Mouse (Mus musculus) kidney, postnatal 0 days (tissue): ENCODE measurements around the gene Thsd7b. TPM values are rescaled to one million over a fixed set of nuclear protein-coding genes. Genes with fewer than 3 reads are reported as not detected.

Experiments used
- ATAC-seq: fragments of 200-750 bp; cut with Nextera tagmentation; replicated peaks from 2 replicates; pipeline ENCODE4 v1.8.0; 2017; ENCODE audit warnings: low read depth, moderate number of reproducible peaks, moderate TSS enrichment, moderate library complexity; ENCODE audit not compliant: low FRiP score
- DNase-seq: peaks from one replicate; pipeline ENCODE4 v3.0.0-alpha.2; 2016; ENCODE audit warnings: low spot score
- H3K27ac ChIP-seq: fragments of 300-500 bp; sonication (generic); 2 replicates; pipeline ENCODE4 v1.5.1; 2014; ENCODE audit warnings: mild to moderate bottlenecking
- H3K27me3 ChIP-seq: fragments of 300-500 bp; sonication (generic); 2 replicates; pipeline ENCODE4 v1.6.1; 2014; ENCODE audit warnings: low read length, mixed read lengths; ENCODE audit not compliant: insufficient read depth
- H3K36me3 ChIP-seq: fragments of 300-500 bp; sonication (generic); 2 replicates; pipeline ENCODE4 v1.6.1; 2014; ENCODE audit warnings: low read length, mixed read lengths; ENCODE audit not compliant: insufficient read depth
- H3K4me1 ChIP-seq: fragments of 300-500 bp; sonication (generic); replicated peaks from 2 replicates; pipeline ENCODE4 v1.6.1; 2014; ENCODE audit warnings: antibody characterized with exemption, low read length, mixed read lengths; ENCODE audit not compliant: insufficient read depth
- H3K4me2 ChIP-seq: fragments of 300-500 bp; sonication (generic); 2 replicates; pipeline ENCODE4 v1.6.1; 2014; ENCODE audit warnings: mild to moderate bottlenecking, low read length, moderate library complexity, mixed read lengths
- H3K4me3 ChIP-seq: fragments of 300-500 bp; sonication (generic); replicated peaks from 2 replicates; pipeline ENCODE4 v1.5.1; 2014; ENCODE audit warnings: low read depth, low read length
- H3K9ac ChIP-seq: fragments of 300-500 bp; sonication (generic); 2 replicates; pipeline ENCODE4 v1.6.1; 2014; ENCODE audit warnings: low read depth, low read length
- H3K9me3 ChIP-seq: fragments of 300-500 bp; sonication (generic); replicated peaks from 2 replicates; pipeline ENCODE4 v1.6.1; 2016; ENCODE audit warnings: low read length, inconsistent platforms, mixed read lengths
- CTCF ChIP-seq: IDR thresholded peaks from 2 replicates; pipeline ENCODE4 v1.5.1; 2016; ENCODE audit warnings: antibody characterized with exemption, low read depth, mild to moderate bottlenecking, moderate library complexity
- WGBS: fragments of 180-500 bp; shearing (Covaris S2); extraction: QIAGEN DNeasy Blood & Tissue Kit; methylation state at CpG from one replicate; pipeline ENCODE4 v1.1.7; 2014; 5-methylcytosine and 5-hydroxymethylcytosine counted together
- polyA plus RNA-seq: library from polyadenylated mRNA; unstranded; fragments of >200 nt; fragmentation: Nextera tagmentation; extraction: Ambion mirVana; gene quantifications from 2 replicates; pipeline ENCODE4 v1.2.1, GENCODE M21; 2015

Gene Thsd7b
- polyA plus RNA-seq, 1 experiment from 2014 or later = 0.36 TPM

DNA sequence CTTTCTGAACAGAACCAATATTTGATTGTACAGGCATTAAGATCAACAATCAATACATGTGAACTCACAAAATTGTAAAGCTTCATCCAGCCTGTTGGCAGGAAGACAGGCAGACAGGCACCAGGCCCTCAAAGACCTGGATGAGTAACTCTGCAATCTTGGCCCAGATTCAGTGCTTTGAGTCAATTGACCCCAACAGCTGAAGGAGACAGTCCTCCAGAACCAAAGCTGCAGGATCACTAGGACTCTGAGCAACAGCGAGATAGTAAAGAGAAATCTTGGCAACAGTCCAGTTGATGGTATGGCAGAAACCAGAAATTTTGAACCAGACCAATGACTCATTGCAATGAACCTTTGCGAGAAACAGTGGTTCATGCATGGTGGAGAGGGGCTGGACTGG, 458.9 kb downstream of the Thsd7b start:
- no peak for DNase-seq
- Histone ChIP-seq H3K4me2 (no peak overlapping the region), H3K9ac (no peak overlapping the region), H3K9me3 (no peaks in the 10 kb centered on the region), H3K4me3 (no peak overlapping the region), H3K36me3 (no peaks in the 10 kb centered on the region), H3K4me1 (no peaks in the 10 kb centered on the region), H3K27me3 (no peaks in the 10 kb centered on the region), H3K27ac (no peak overlapping the region)
- no peak for ATAC-seq
- no peak for TF ChIP-seq CTCF
- WGBS = 89% methylated on average over 2 of the region's 2 CpGs

DNA sequence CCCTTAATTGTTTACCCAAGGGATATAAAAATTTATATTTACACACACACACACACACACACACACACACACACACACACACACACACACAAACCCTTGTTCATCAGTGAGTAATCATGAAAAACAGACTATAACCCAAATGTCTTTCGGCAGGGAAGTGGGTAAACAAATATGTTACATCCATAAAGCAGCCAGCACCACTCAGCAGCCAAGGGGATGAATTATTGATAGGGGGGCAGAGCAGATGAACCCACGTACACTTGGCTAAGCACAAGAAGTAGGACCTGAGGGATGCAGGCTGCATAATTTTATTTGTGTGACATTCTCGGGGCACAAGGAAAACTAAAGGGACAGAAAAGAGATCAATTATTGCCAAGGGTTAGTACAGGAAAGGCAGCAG, 474.5 kb downstream of the Thsd7b start:
- Histone ChIP-seq H3K4me1 (no peaks in the 10 kb centered on the region), H3K4me2 (no peak overlapping the region), H3K36me3 (no peaks in the 10 kb centered on the region), H3K27ac (no peak overlapping the region), H3K4me3 (no peak overlapping the region), H3K9me3 (no peaks in the 10 kb centered on the region), H3K9ac (no peak overlapping the region), H3K27me3 (no peaks in the 10 kb centered on the region)
- ATAC-seq (no peak), DNase-seq (no peak)
- 48% methylated on average over 3 of the region's 3 CpGs for WGBS
- TF ChIP-seq CTCF = no peak

DNA sequence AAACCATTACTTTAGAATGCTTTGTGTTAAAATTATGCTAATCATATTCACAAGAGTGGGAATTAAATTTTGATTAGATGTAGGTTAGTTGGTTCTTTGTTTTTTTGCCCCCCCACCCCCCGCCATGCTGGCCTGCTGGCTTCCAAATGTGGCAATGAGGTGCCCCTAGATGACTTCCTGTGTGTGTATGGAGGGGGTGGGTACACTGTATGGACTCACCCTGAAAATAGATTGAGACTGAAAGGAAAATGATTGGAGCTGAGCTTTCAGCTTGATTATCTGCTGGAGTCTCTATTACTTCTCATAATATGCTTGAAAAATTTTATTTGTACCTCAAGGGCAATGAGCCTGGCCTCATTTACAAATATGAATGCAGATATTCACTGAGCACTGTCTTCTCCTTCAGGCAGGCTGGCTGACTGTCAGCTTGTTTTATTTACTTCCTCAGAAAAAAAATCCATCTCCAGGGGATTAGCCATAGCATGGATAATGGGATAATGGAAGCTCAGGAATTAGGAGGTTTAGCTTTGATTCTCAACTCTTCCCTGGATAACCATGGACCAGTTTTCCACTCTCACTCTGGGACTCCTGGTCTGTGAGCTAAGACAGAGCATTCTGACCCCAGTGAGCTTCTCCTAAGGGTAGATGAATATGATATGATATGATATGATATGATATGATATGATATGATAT, 483.6 kb downstream of the Thsd7b start:
- Histone ChIP-seq H3K4me2 (no peak overlapping the region), H3K27ac (no peak overlapping the region), H3K9ac (no peak overlapping the region), H3K9me3 (no peaks in the 10 kb centered on the region), H3K27me3 (no peaks in the 10 kb centered on the region), H3K4me1 (no peaks in the 10 kb centered on the region), H3K36me3 (no peaks in the 10 kb centered on the region), H3K4me3 (no peak overlapping the region)
- no peak for DNase-seq
- ATAC-seq = no peak
- no peak for TF ChIP-seq CTCF
- 76% methylated on average over 1 of the region's 1 CpGs for WGBS

DNA sequence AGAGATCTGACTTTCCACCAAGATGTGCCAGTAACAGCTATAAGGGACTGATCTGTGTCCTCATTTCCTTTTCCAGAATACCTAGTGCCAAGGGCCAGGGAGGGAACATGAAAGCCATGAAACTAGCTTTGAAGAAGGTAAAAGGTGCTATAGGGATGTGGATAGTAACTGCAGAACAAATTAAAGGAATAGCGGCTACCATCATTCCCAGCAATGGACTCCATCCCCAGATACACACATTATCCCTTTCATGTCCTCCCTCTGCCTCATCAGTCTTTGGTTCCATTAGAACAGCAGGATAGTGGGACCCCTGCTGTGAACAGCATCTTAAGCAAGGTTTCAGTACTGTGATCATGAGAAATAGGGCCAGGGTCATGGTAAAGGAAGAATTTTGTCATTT, 485.9 kb downstream of the Thsd7b start:
- Histone ChIP-seq H3K4me3 (no peak overlapping the region), H3K9me3 (no peaks in the 10 kb centered on the region), H3K36me3 (no peaks in the 10 kb centered on the region), H3K9ac (no peak overlapping the region), H3K27me3 (no peaks in the 10 kb centered on the region), H3K4me1 (no peaks in the 10 kb centered on the region), H3K27ac (no peak overlapping the region), H3K4me2 (no peak overlapping the region)
- no peak for TF ChIP-seq CTCF
- DNase-seq = no peak
- WGBS = 95% methylated on average over 1 of the region's 1 CpGs
- ATAC-seq = no peak

DNA sequence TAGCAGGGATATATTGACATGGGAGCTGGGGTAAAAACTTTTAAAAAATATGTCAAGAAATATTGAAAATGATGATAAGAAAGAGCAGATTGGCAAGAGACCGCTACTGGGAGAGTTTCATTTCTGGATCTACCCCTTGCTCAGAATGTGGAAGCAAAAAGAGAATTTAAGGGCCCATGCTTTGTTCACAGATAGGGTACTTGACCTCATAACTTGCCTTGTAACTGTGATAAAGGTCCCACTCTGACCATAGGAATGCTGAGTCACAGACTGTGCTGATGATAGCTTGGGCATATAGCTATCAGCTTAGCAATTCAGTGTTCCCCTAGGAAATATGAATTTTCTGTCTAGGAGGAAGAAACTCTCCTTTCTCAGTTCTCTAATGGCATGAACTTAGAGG, 488.1 kb downstream of the Thsd7b start:
- no peak overlapping the region for H3K4me2 ChIP-seq
- H3K36me3 ChIP-seq = no peaks in the 10 kb centered on the region

DNA sequence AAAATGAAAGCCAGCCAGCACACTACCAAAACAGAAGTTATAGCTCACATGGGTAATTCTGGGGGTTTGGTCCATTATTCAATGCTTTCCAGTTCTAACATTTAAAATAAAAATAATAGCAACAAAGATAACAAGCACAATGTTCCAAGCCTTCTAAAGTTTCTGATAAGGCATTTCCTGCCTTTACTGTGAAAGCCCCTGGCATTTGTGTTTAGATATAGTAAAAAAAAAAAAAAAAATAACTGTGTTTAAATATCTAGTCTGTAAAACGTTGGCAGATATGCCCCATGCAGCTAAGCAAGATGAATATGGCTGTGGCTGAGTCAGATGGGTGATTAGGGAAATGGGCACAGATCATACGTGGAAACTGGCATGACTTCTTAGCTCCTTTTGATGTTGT, 491.6 kb downstream of the Thsd7b start:
- no peaks in the 10 kb centered on the region for H3K27me3 ChIP-seq
- no peak overlapping the region for H3K4me3 ChIP-seq
- no peak overlapping the region for H3K4me2 ChIP-seq
- no peaks in the 10 kb centered on the region for H3K36me3 ChIP-seq
- no peaks in the 10 kb centered on the region for H3K9me3 ChIP-seq
- no peak for DNase-seq
- no peak for ATAC-seq
- WGBS = 54% methylated on average over 2 of the region's 2 CpGs
- H3K4me1 ChIP-seq = no peaks in the 10 kb centered on the region
- no peak overlapping the region for H3K27ac ChIP-seq
- no peak overlapping the region for H3K9ac ChIP-seq
- TF ChIP-seq CTCF = no peak

More for the DNA sequence above, 488.1 kb downstream of the Thsd7b start:
- ATAC-seq (no peak), DNase-seq (no peak)
- Histone ChIP-seq H3K27ac (no peak overlapping the region), H3K9me3 (no peaks in the 10 kb centered on the region), H3K9ac (no peak overlapping the region), H3K4me3 (no peak overlapping the region), H3K27me3 (no peaks in the 10 kb centered on the region), H3K4me1 (no peaks in the 10 kb centered on the region)
- TF ChIP-seq CTCF = no peak
- WGBS = 83% methylated on average over 1 of the region's 1 CpGs

DNA sequence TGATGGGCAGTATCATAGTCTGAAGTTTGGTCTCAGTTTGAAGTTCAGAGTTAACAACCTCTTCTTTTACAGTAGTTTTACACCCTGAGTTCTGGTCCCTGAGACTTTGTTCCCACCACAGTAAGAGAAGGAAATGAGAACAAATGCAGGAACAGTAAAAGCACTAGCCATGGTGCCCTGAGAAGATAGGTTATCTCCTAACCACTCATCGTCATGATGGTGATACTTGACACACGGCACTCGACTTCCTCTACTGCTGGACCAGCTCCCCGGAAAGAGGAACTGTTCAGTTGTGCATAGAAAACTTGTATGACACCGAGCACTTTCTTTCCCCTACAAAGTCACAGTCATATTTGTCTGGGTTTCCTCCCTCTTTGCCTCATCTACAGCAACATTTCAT, 504.0 kb downstream of the Thsd7b start:
- H3K4me2 ChIP-seq = no peak overlapping the region
- 83% methylated on average over 5 of the region's 5 CpGs for WGBS
- ATAC-seq (no peak), DNase-seq (no peak)
- H3K36me3 ChIP-seq = no peaks in the 10 kb centered on the region
- H3K27ac ChIP-seq = no peak overlapping the region
- H3K4me1 ChIP-seq = no peaks in the 10 kb centered on the region
- no peak overlapping the region for H3K9ac ChIP-seq
- H3K9me3 ChIP-seq = no peaks in the 10 kb centered on the region
- no peak for TF ChIP-seq CTCF
- no peak overlapping the region for H3K4me3 ChIP-seq
- H3K27me3 ChIP-seq = no peaks in the 10 kb centered on the region
